Mouse (Mus musculus) ES-E14 (cell line): ENCODE results near the gene St6galnac3.

Experiments
- HCFC1 ChIP-seq: IDR thresholded peaks from 2 replicates; pipeline ENCODE4 v1.6.1; 2012; ENCODE audit warnings: low read length, inconsistent platforms, borderline replicate concordance; ENCODE audit not compliant: insufficient read depth
- MAFK ChIP-seq: IDR thresholded peaks from 2 replicates; pipeline ENCODE4 v1.6.1; 2014; ENCODE audit warnings: mild to moderate bottlenecking, low read depth, low read length, inconsistent platforms; ENCODE audit not compliant: insufficient read depth
- ZC3H11A ChIP-seq: IDR thresholded peaks from 2 replicates; pipeline ENCODE4 v1.6.1; 2012; ENCODE audit warnings: low read depth, mild to moderate bottlenecking, inconsistent platforms, low read length, borderline replicate concordance
- ZNF384 ChIP-seq: IDR thresholded peaks from 2 replicates; pipeline ENCODE4 v1.6.1; 2012; ENCODE audit warnings: low read depth, low read length, inconsistent platforms

DNA sequence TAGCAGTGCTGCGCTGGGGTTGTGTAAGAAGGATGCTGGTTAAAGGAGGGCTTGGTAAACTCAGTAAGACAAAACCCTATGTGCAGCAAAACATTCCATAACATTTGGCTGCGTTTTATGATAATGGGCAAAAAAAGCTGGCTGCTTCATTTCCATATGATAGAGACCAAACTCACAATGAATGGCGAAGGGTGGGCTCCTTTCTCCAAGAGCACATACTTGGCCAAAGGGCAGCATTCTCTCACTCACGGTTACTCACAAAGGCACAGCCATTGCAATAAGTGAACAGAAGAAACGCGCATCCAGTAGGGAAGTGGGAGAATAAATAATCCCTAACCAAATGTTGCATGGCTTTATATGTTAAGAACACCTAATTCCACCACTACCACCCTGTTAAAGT is 437.9 kb downstream of the St6galnac3 start:
- no peak for TF ChIP-seq MAFK
- no peak for TF ChIP-seq ZC3H11A
- TF ChIP-seq ZNF384 = no peak
- TF ChIP-seq HCFC1 = no peak
